Mouse (Mus musculus) CH12.LX (cell line): ENCODE measurements at regions not wholly inside any gene's neighbourhood (a gene's known extent, or its start where the extent isn't known, plus 50 kb on each side); places are given as distances from the start of the nearest gene placed in this dataset.
"Not testable (repeated sequence)": the region's sequence is repeated elsewhere in the genome, so short reads cannot be mapped to it uniquely, and the experiment has no call there.

Experiments
- DNase-seq: peaks from one replicate; pipeline ENCODE4 v3.0.0-alpha.2; 2013; ENCODE audit errors: extremely low read depth
- H3K27ac ChIP-seq: 2 replicates; pipeline ENCODE4 v1.5.1; 2012; ENCODE audit warnings: low read depth, mild to moderate bottlenecking, control low read depth, moderate library complexity; ENCODE audit not compliant: insufficient read depth
- H3K27me3 ChIP-seq: replicated peaks from 2 replicates; pipeline ENCODE3; 2012; ENCODE audit warnings: inconsistent platforms
- H3K36me3 ChIP-seq, 2 experiments: replicated peaks in 1 of 2; 2 replicates each; pipeline versions ENCODE3 to v1.6.1; 2012; ENCODE audit warnings: inconsistent platforms in 1 of 2, low read length in 1 of 2, mild to moderate bottlenecking in 1 of 2, mixed read lengths in 1 of 2, moderate library complexity in 1 of 2; ENCODE audit not compliant: control insufficient read depth in 1 of 2, insufficient read depth in 1 of 2
- H3K4me1 ChIP-seq, 2 experiments: 2 replicates each; pipeline ENCODE4 v1.6.1; 2012; ENCODE audit warnings: inconsistent platforms in 1 of 2, moderate library complexity in 1 of 2; ENCODE audit not compliant: insufficient read depth in 2 of 2, control insufficient read depth in 1 of 2
- H3K4me2 ChIP-seq: 2 replicates; pipeline ENCODE4 v1.6.1; 2012; ENCODE audit warnings: low read depth, mild to moderate bottlenecking, control low read depth; ENCODE audit not compliant: poor library complexity, insufficient read depth, severe bottlenecking
- H3K4me3 ChIP-seq, 3 experiments: fragments of 150-350 bp in 1 of 3; sonication (generic) in 1 of 3; replicated peaks in 1 of 3; 2 replicates each; pipeline versions ENCODE3 to v1.5.1; 2011 to 2012; ENCODE audit warnings: low read depth in 2 of 3, low read length in 2 of 3, mild to moderate bottlenecking in 2 of 3, moderate library complexity in 2 of 3, control low read depth in 1 of 3, improper control_type of control experiment in 1 of 3, inconsistent platforms in 1 of 3, mixed read lengths in 1 of 3; ENCODE audit not compliant: poor library complexity in 1 of 3
- H3K79me2 ChIP-seq: replicated peaks from 2 replicates; pipeline ENCODE4 v1.6.1; 2012; ENCODE audit warnings: mild to moderate bottlenecking, moderate library complexity; ENCODE audit not compliant: control insufficient read depth, poor library complexity, insufficient read depth, severe bottlenecking; ENCODE audit errors: extremely low read depth
- H3K9ac ChIP-seq: 2 replicates; pipeline ENCODE4 v1.6.1; 2012; ENCODE audit warnings: low read depth, mild to moderate bottlenecking, control low read depth, moderate library complexity; ENCODE audit not compliant: insufficient read depth
- H3K9me3 ChIP-seq: replicated peaks from 2 replicates; pipeline ENCODE3; 2012; ENCODE audit warnings: low read length, inconsistent platforms, mixed read lengths
- BHLHE40 ChIP-seq: IDR thresholded peaks from 2 replicates; pipeline ENCODE4 v1.6.1; 2011; ENCODE audit warnings: mild to moderate bottlenecking, low read depth, low read length, improper control_type of control experiment
- CHD2 ChIP-seq: IDR thresholded peaks from 2 replicates; pipeline ENCODE4 v1.6.1; 2011; ENCODE audit warnings: low read length, improper control_type of control experiment
- CTCF ChIP-seq, 2 experiments: IDR thresholded peaks in 1 of 2; conservative IDR thresholded peaks in 1 of 2; 2 replicates each; pipeline ENCODE4 v1.5.1; 2011 to 2012; ENCODE audit warnings: low read depth in 2 of 2, low read length in 2 of 2, improper control_type of control experiment in 1 of 2, inconsistent platforms in 1 of 2, mild to moderate bottlenecking in 1 of 2, moderate library complexity in 1 of 2
- E2F4 ChIP-seq: IDR thresholded peaks from 2 replicates; pipeline ENCODE4 v1.6.1; 2011; ENCODE audit warnings: low read depth, low read length, improper control_type of control experiment; ENCODE audit not compliant: insufficient replicate concordance
- ETS1 ChIP-seq: conservative IDR thresholded peaks from 2 replicates; pipeline ENCODE4 v1.6.1; 2012; ENCODE audit warnings: low read depth, mild to moderate bottlenecking, inconsistent platforms, low read length, improper control_type of control experiment, moderate library complexity
- GABPA ChIP-seq: IDR thresholded peaks from 2 replicates; pipeline ENCODE4 v1.6.1; 2012; ENCODE audit warnings: low read depth, low read length, improper control_type of control experiment, inconsistent platforms; ENCODE audit not compliant: insufficient replicate concordance
- JUN ChIP-seq: IDR thresholded peaks from 2 replicates; pipeline ENCODE4 v1.6.1; 2011; ENCODE audit warnings: low read depth, mild to moderate bottlenecking, low read length, improper control_type of control experiment, moderate library complexity; ENCODE audit not compliant: insufficient read depth
- JUND ChIP-seq: conservative IDR thresholded peaks from 2 replicates; pipeline ENCODE4 v1.6.1; 2011; ENCODE audit warnings: low read depth, low read length, improper control_type of control experiment
- MAX ChIP-seq: IDR thresholded peaks from 2 replicates; pipeline ENCODE4 v1.6.1; 2011; ENCODE audit warnings: low read length, improper control_type of control experiment
- MAZ ChIP-seq: IDR thresholded peaks from 2 replicates; pipeline ENCODE4 v1.6.1; 2012; ENCODE audit warnings: low read depth, mild to moderate bottlenecking, inconsistent platforms, low read length, improper control_type of control experiment, moderate library complexity
- MYC ChIP-seq: IDR thresholded peaks from 2 replicates; pipeline ENCODE4 v1.6.1; 2011; ENCODE audit warnings: low read depth, mild to moderate bottlenecking, improper control_type of control experiment, low read length
- NRF1 ChIP-seq: IDR thresholded peaks from 2 replicates; pipeline ENCODE4 v1.6.1; 2014; ENCODE audit warnings: low read depth, mild to moderate bottlenecking, inconsistent platforms, low read length, improper control_type of control experiment, moderate library complexity
- POLR2AphosphoS2 ChIP-seq: IDR thresholded peaks from 2 replicates; pipeline ENCODE4 v1.6.1; 2011; ENCODE audit warnings: low read depth, low read length, improper control_type of control experiment
- SMC3 ChIP-seq: IDR thresholded peaks from 2 replicates; pipeline ENCODE4 v1.6.1; 2011; ENCODE audit warnings: low read depth, low read length, improper control_type of control experiment
- TBP ChIP-seq: conservative IDR thresholded peaks from 2 replicates; pipeline ENCODE4 v1.6.1; 2011; ENCODE audit warnings: low read depth, low read length, improper control_type of control experiment
- TCF12 ChIP-seq: IDR thresholded peaks from 2 replicates; pipeline ENCODE4 v1.6.1; 2014; ENCODE audit warnings: low read depth, mild to moderate bottlenecking, inconsistent platforms, low read length, improper control_type of control experiment
- USF2 ChIP-seq: conservative IDR thresholded peaks from 2 replicates; pipeline ENCODE4 v1.6.1; 2011; ENCODE audit warnings: low read depth, low read length, improper control_type of control experiment
- ZC3H11A ChIP-seq: IDR thresholded peaks from 2 replicates; pipeline ENCODE4 v1.6.1; 2012; ENCODE audit warnings: low read depth, mild to moderate bottlenecking, inconsistent platforms, low read length, improper control_type of control experiment
- dilution Hi-C: fragments of 300-500 bp; cut with MboI; formaldehyde crosslinking; loops from 2 replicates; pipeline ENCODE4 v1.14.3; 2020; ENCODE audit warnings: low sequenced_read_pairs; ENCODE audit not compliant: extremely low pct_unique_long_range_greater_than_20kb, extremely low pct_ligation_motif_present
- in situ Hi-C: fragments of 300-500 bp; cut with MboI; formaldehyde crosslinking; loops from 3 replicates; pipeline ENCODE4 v1.14.3; 2019; ENCODE audit warnings: low sequenced_read_pairs, low pct_ligation_motif_present, low pct_unique_long_range_greater_than_20kb, mixed read lengths

GRCm38 (mm10) chr3:57963965-57964364 lies 116.1 kb upstream of the Pfn2 start:
- no peaks in the 10 kb centered on the region for H3K36me3 ChIP-seq
- H3K9ac ChIP-seq, result no peak overlapping the region
- no peak for TF ChIP-seq MAX
- TF ChIP-seq GABPA, result no peak
- no peak for TF ChIP-seq TBP
- TF ChIP-seq E2F4, result no peak
- TF ChIP-seq SMC3, result no peak
- TF ChIP-seq TCF12, result no peak
- TF ChIP-seq JUND, result no peak
- in situ Hi-C loops, result no loop called here
- H3K27ac ChIP-seq, result no peak overlapping the region
- H3K9me3 ChIP-seq, result peaks cover 4% of the 10 kb centered on the region
- no peak overlapping the region for H3K4me2 ChIP-seq
- no peaks in the 10 kb centered on the region for H3K27me3 ChIP-seq
- no peaks in the 10 kb centered on the region for H3K79me2 ChIP-seq
- DNase-seq, result no peak
- dilution Hi-C loops, result no loop called here
- H3K4me1 ChIP-seq, result no peaks in the 10 kb centered on the region
- no peak overlapping the region for H3K4me3 ChIP-seq

DNA sequence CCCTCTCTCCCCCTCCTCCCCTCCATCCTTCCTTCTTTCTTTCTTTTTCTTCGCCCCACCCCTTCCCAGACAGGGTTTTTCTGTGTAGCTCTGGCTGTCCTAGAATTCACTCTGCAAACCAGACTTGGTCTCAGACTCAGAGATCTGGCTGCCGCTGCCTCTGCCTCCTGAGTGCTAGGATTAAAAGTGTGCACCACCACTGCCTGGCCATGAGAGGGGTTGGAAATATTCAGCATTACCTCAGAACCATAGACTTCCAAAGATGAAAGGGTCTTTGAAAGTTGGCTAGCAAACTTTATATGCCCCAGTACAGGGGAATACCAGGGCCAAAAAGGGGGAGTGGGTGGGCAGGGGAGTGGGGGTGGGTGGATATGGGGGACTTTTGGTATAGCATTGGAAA lies 122.7 kb upstream of the Pfn2 start:
- H3K9ac ChIP-seq, H3K27me3 ChIP-seq, dilution Hi-C loops, H3K4me2 ChIP-seq, H3K27ac ChIP-seq, H3K36me3 ChIP-seq, H3K4me3 ChIP-seq, DNase-seq, H3K9me3 ChIP-seq, H3K79me2 ChIP-seq, in situ Hi-C loops: not testable (repeated sequence)
- H3K4me1 ChIP-seq, result peaks cover 0 to 10% of the 10 kb centered on the region in 2 experiments; a peak in 2 of 4 replicates

DNA sequence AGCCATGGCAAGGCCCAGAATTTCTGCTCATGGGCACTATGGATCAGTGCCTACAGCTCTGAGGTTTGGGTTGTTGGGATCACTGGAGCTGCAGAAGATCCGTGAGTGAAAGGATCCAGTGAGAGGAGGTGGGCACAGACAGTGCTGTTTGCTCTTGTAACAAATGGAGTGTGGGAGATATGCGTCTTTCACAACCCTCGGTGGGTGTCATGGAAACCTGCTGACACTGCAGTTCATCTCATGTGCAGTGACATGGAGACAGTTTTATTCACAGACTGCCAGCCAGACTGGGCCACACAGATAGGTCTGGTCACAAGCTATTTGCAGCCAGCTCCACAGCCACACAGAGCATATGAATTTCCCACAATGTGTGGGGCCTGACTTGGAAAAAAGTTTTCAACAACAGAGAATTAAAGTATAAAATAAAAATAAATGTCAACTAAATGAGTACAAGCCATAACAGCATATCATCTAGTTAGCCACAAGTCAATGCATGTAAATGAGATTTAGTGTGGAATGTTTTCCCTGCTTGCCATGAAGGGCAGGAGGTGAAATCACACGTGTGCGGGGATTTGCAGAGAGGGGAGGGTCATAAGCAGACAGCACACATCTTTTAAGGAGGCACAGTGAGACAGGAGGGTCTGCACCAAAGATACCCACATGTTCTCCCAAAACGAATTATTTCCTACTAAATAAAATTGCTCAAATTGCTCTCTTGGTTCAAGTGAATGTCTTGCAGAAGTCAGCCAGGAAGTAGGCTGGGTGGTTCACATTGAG lies 124.8 kb upstream of the Pfn2 start:
- dilution Hi-C loops (no loop called here), in situ Hi-C loops (no loop called here)
- Histone ChIP-seq H3K27me3 (no peaks in the 10 kb centered on the region), H3K9ac (no peak overlapping the region), H3K79me2 (no peaks in the 10 kb centered on the region), H3K4me2 (no peak overlapping the region), H3K4me3 (no peak overlapping the region), H3K36me3 (no peaks in the 10 kb centered on the region), H3K27ac (no peak overlapping the region), H3K4me1 (peaks cover 0 to 15% of the 10 kb centered on the region in 2 experiments; a peak in 2 of 4 replicates), H3K9me3 (no peaks in the 10 kb centered on the region)
- DNase-seq, result no peak
- TF ChIP-seq CHD2 (no peak), CTCF (conservative IDR thresholded peaks at IDR 0.05 in 1 of 2, IDR thresholded peaks at IDR 0.05 in 1 of 2; ENCODE audit: low read depth in 2 of 2, low read length in 2 of 2) (no peak), MAX (no peak), MAZ (no peak), POLR2AphosphoS2 (no peak), GABPA (no peak), MYC (no peak), JUN (no peak), NRF1 (no peak), ZC3H11A (no peak), BHLHE40 (no peak), TCF12 (no peak), USF2 (no peak), ETS1 (no peak)
